Mouse (Mus musculus): ENCODE measurements around the gene Map4. TPM values are rescaled to one million over a fixed set of nuclear protein-coding genes. Genes with fewer than 3 reads are reported as not detected.

Gene Map4
- polyA plus RNA-seq, 1 experiment from 2014 or later = 79.9 TPM

- H3K4me3 ChIP-seq (ENCODE audit: control insufficient read depth in 1 of 2, insufficient read depth in 1 of 2, low read depth in 1 of 2, low read length in 2 of 2) = peak overlapping the region; percentile 64 to 75
- peaks cover 7% of the 10 kb centered on the region for H3K36me3 ChIP-seq (ENCODE audit: control insufficient read depth, insufficient read depth, low read length)
- no peaks in the 10 kb centered on the region for H3K9me3 ChIP-seq (ENCODE audit: control insufficient read depth, low read length)
- peak overlapping the region; percentile 88 to 90 for H3K27ac ChIP-seq (replicated peaks in 1 of 2; ENCODE audit: control insufficient read depth in 1 of 2, insufficient read depth in 1 of 2, low read depth in 2 of 2, low read length in 2 of 2)
- WGBS = 23% methylated on average over 10 of the region's 10 CpGs
- peak overlapping the region; percentile 76 for H3K9ac ChIP-seq (ENCODE audit: low read length)
- peaks cover 0 to 22% of the 10 kb centered on the region in 2 experiments; a peak in 2 of 4 replicates for H3K4me1 ChIP-seq (ENCODE audit: control insufficient read depth in 2 of 2, insufficient read depth in 2 of 2, low read length in 2 of 2)
- H3K4me2 ChIP-seq (ENCODE audit: low read length) = peak overlapping the region; percentile 73
- no peak for ATAC-seq (ENCODE audit: insufficient number of reproducible peaks, insufficient read depth, low FRiP score, low read depth)
- H3K27me3 ChIP-seq (ENCODE audit: control insufficient read depth, insufficient read depth, low read length) = no peaks in the 10 kb centered on the region
These were observed 199.8 kb downstream of the Map4 start for GRCm38 (mm10) chr9:110130896-110131524.

- peaks cover 13% of the 10 kb centered on the region for H3K36me3 ChIP-seq (ENCODE audit: control insufficient read depth, insufficient read depth, low read length)
- H3K4me1 ChIP-seq (ENCODE audit: control insufficient read depth in 2 of 2, insufficient read depth in 2 of 2, low read length in 2 of 2) = peaks cover 0 to 22% of the 10 kb centered on the region in 2 experiments; a peak in 2 of 4 replicates
- peak; percentile 98 for ATAC-seq (ENCODE audit: insufficient number of reproducible peaks, insufficient read depth, low FRiP score, low read depth)
- peak overlapping the region; percentile 88 to 90 for H3K27ac ChIP-seq (replicated peaks in 1 of 2; ENCODE audit: control insufficient read depth in 1 of 2, insufficient read depth in 1 of 2, low read depth in 2 of 2, low read length in 2 of 2)
- peak overlapping the region; percentile 64 to 75 for H3K4me3 ChIP-seq (ENCODE audit: control insufficient read depth in 1 of 2, insufficient read depth in 1 of 2, low read depth in 1 of 2, low read length in 2 of 2)
- no peaks in the 10 kb centered on the region for H3K27me3 ChIP-seq (ENCODE audit: control insufficient read depth, insufficient read depth, low read length)
- peak overlapping the region; percentile 73 for H3K4me2 ChIP-seq (ENCODE audit: low read length)
- H3K9me3 ChIP-seq (ENCODE audit: control insufficient read depth, low read length) = no peaks in the 10 kb centered on the region
- H3K9ac ChIP-seq (ENCODE audit: low read length) = peak overlapping the region; percentile 89
- WGBS = 0% methylated on average over 61 of the region's 64 CpGs
These were observed 200.4 kb downstream of the Map4 start for GRCm38 (mm10) chr9:110131525-110132197.

- ATAC-seq (ENCODE audit: insufficient number of reproducible peaks, insufficient read depth, low FRiP score, low read depth) = peak; percentile 52
- WGBS = under 1% methylated on average over 30 of the region's 38 CpGs
- H3K27ac ChIP-seq (replicated peaks in 1 of 2; ENCODE audit: control insufficient read depth in 1 of 2, insufficient read depth in 1 of 2, low read depth in 2 of 2, low read length in 2 of 2) = peak overlapping the region; percentile 43 to 88
- H3K27me3 ChIP-seq (ENCODE audit: control insufficient read depth, insufficient read depth, low read length) = no peaks in the 10 kb centered on the region
- peak overlapping the region; percentile 73 for H3K4me2 ChIP-seq (ENCODE audit: low read length)
- H3K4me1 ChIP-seq (ENCODE audit: control insufficient read depth in 2 of 2, insufficient read depth in 2 of 2, low read length in 2 of 2) = peaks cover 0 to 22% of the 10 kb centered on the region in 2 experiments; a peak in 2 of 4 replicates
- H3K9ac ChIP-seq (ENCODE audit: low read length) = peak overlapping the region; percentile 89
- no peaks in the 10 kb centered on the region for H3K9me3 ChIP-seq (ENCODE audit: control insufficient read depth, low read length)
- H3K36me3 ChIP-seq (ENCODE audit: control insufficient read depth, insufficient read depth, low read length) = peaks cover 19% of the 10 kb centered on the region
- H3K4me3 ChIP-seq (ENCODE audit: control insufficient read depth in 1 of 2, insufficient read depth in 1 of 2, low read depth in 1 of 2, low read length in 2 of 2) = peak overlapping the region; percentile 64 to 75
These were observed 200.9 kb downstream of the Map4 start for GRCm38 (mm10) chr9:110132201-110132605.

GRCm38 (mm10) chr9:110132921-110133320 lies 201.7 kb downstream of the Map4 start:
- no peak overlapping the region for H3K27ac ChIP-seq (replicated peaks in 1 of 2; ENCODE audit: control insufficient read depth in 1 of 2, insufficient read depth in 1 of 2, low read depth in 2 of 2, low read length in 2 of 2)
- H3K9me3 ChIP-seq (ENCODE audit: control insufficient read depth, low read length) = no peaks in the 10 kb centered on the region
- H3K4me1 ChIP-seq (ENCODE audit: control insufficient read depth in 2 of 2, insufficient read depth in 2 of 2, low read length in 2 of 2) = peaks cover 0 to 22% of the 10 kb centered on the region in 2 experiments; a peak in 2 of 4 replicates
- peak overlapping the region; percentile 73 for H3K4me2 ChIP-seq (ENCODE audit: low read length)
- H3K9ac ChIP-seq (ENCODE audit: low read length) = peak overlapping the region; percentile 89
- WGBS = 58% methylated on average over 6 of the region's 6 CpGs
- no peaks in the 10 kb centered on the region for H3K27me3 ChIP-seq (ENCODE audit: control insufficient read depth, insufficient read depth, low read length)
- peaks cover 24% of the 10 kb centered on the region for H3K36me3 ChIP-seq (ENCODE audit: control insufficient read depth, insufficient read depth, low read length)
- H3K4me3 ChIP-seq (ENCODE audit: control insufficient read depth in 1 of 2, insufficient read depth in 1 of 2, low read depth in 1 of 2, low read length in 2 of 2) = peak overlapping the region; percentile 64 to 75
- no peak for ATAC-seq (ENCODE audit: insufficient number of reproducible peaks, insufficient read depth, low FRiP score, low read depth)

Small RNAs within 50 kb of the gene (microRNA-seq; reads per million reads assigned to microRNA genes)
- gene Mir7089 = not detected

Other genes starting within 250 kb of the Map4 start
- not detected in 2 replicates for gene Fbxw18, start 228.8 kb upstream of the Map4 start, polyA plus RNA-seq (2014; fragmentation: Nextera tagmentation; extraction: Ambion mirVana)
- gene Fbxw26, start 185.4 kb upstream of the Map4 start, polyA plus RNA-seq (2014; fragmentation: Nextera tagmentation; extraction: Ambion mirVana) = not detected in 2 replicates
- not detected in 2 replicates for gene Fbxw27, start 140.8 kb upstream of the Map4 start, polyA plus RNA-seq (2014; fragmentation: Nextera tagmentation; extraction: Ambion mirVana)
- not detected in 2 replicates for gene Spink8, start 119.2 kb upstream of the Map4 start, polyA plus RNA-seq (2014; fragmentation: Nextera tagmentation; extraction: Ambion mirVana)
- 58.6 and 62.3 TPM in 2 replicates for gene Nme6, start 98.7 kb upstream of the Map4 start, polyA plus RNA-seq (2014; fragmentation: Nextera tagmentation; extraction: Ambion mirVana)
- 2.4 TPM in 1 of 2 replicates, not detected in the other for gene Camp, start 81.8 kb upstream of the Map4 start, polyA plus RNA-seq (2014; fragmentation: Nextera tagmentation; extraction: Ambion mirVana)
- 14.9 and 16.4 TPM in 2 replicates for gene Cdc25a, start 55.9 kb upstream of the Map4 start, polyA plus RNA-seq (2014; fragmentation: Nextera tagmentation; extraction: Ambion mirVana)
- 73.8 and 80.7 TPM in 2 replicates for gene Smarcc1, start 186.2 kb downstream of the Map4 start, polyA plus RNA-seq (2014; fragmentation: Nextera tagmentation; extraction: Ambion mirVana)
- 89.5 and 94.5 TPM in 2 replicates for gene Dhx30, start 186.4 kb downstream of the Map4 start, polyA plus RNA-seq (2014; fragmentation: Nextera tagmentation; extraction: Ambion mirVana)

Data from heart, embryonic 14.5 days (tissue).